Mouse (Mus musculus) megakaryocyte, embryonic 14.5 days (primary cell): Measurements from ENCODE around the gene Ggcx. TPM values are rescaled to one million over a fixed set of nuclear protein-coding genes. Genes with fewer than 3 reads are reported as not detected.
"Not testable (repeated sequence)": the region's sequence is repeated elsewhere in the genome, so short reads cannot be mapped to it uniquely, and the experiment has no call there.

ENCODE experiments used
- H3K27me3 ChIP-seq: replicated peaks from 2 replicates; pipeline ENCODE3; 2012; ENCODE audit warnings: inconsistent platforms
- H3K36me3 ChIP-seq: replicated peaks from 2 replicates; pipeline ENCODE3; 2012; ENCODE audit warnings: low read length, inconsistent platforms, mixed read lengths
- H3K4me1 ChIP-seq: 2 replicates; pipeline ENCODE4 v1.6.1; 2012; ENCODE audit warnings: inconsistent platforms
- H3K4me3 ChIP-seq: replicated peaks from 2 replicates; pipeline ENCODE3; 2012; ENCODE audit warnings: moderate library complexity, mild to moderate bottlenecking, inconsistent platforms
- H3K9me3 ChIP-seq: 2 replicates; pipeline ENCODE4 v1.6.1; 2012; ENCODE audit warnings: inconsistent platforms
- FLI1 ChIP-seq: IDR thresholded peaks from 2 replicates; pipeline ENCODE4 v1.6.1; 2012; ENCODE audit warnings: low read length, inconsistent platforms, mixed read lengths
- GATA1 ChIP-seq: IDR thresholded peaks from 3 replicates; pipeline ENCODE4 v1.6.1; 2012; ENCODE audit warnings: mixed read lengths, low read length, inconsistent platforms, borderline replicate concordance
- polyA plus RNA-seq: library from polyadenylated mRNA; stranded (reverse); fragments of >175 nt; gene quantifications from 2 replicates; pipeline ENCODE4 v1.2.3, GENCODE M21; 2012; ENCODE audit warnings: low replicate concordance; ENCODE audit not compliant: insufficient read depth

Gene Ggcx
- polyA plus RNA-seq, 1 experiment = 4.8 TPM

GRCm38 (mm10) chr6:72458418-72458817 lies 44.3 kb downstream of the Ggcx start:
- Histone ChIP-seq H3K36me3 (no peaks in the 10 kb centered on the region), H3K4me1 (peaks cover 36% of the 10 kb centered on the region), H3K9me3 (no peaks in the 10 kb centered on the region), H3K4me3 (no peak overlapping the region), H3K27me3 (peaks cover 8% of the 10 kb centered on the region)
- TF ChIP-seq FLI1 (no peak), GATA1 (no peak)

GRCm38 (mm10) chr6:72458921-72459320 lies 44.8 kb downstream of the Ggcx start:
- H3K4me3 ChIP-seq = no peak overlapping the region
- H3K36me3 ChIP-seq = no peaks in the 10 kb centered on the region
- H3K9me3 ChIP-seq = no peaks in the 10 kb centered on the region
- H3K27me3 ChIP-seq = peaks cover 8% of the 10 kb centered on the region
- no peak for TF ChIP-seq GATA1
- TF ChIP-seq FLI1 = no peak
- H3K4me1 ChIP-seq = peaks cover 36% of the 10 kb centered on the region

- Histone ChIP-seq H3K36me3 (no peaks in the 10 kb centered on the region), H3K4me3 (peak overlapping the region; percentile 12), H3K27me3 (peaks cover 11% of the 10 kb centered on the region), H3K9me3 (no peaks in the 10 kb centered on the region), H3K4me1 (peaks cover 27% of the 10 kb centered on the region)
- TF ChIP-seq FLI1 (no peak), GATA1 (no peak)
These were observed 46.1 kb downstream of the Ggcx start for GRCm38 (mm10) chr6:72460036-72460801.

- not testable (repeated sequence) for H3K36me3 ChIP-seq, H3K4me3 ChIP-seq, H3K9me3 ChIP-seq
- Histone ChIP-seq H3K27me3 (peaks cover 27% of the 10 kb centered on the region), H3K4me1 (peaks cover 21% of the 10 kb centered on the region)
These were observed 48.6 kb downstream of the Ggcx start for GRCm38 (mm10) chr6:72462550-72463257.

- H3K4me1 ChIP-seq = peaks cover 8% of the 10 kb centered on the region
- H3K4me3 ChIP-seq = no peak overlapping the region
- no peaks in the 10 kb centered on the region for H3K9me3 ChIP-seq
- H3K27me3 ChIP-seq = peaks cover 36% of the 10 kb centered on the region
- no peak for TF ChIP-seq FLI1
- TF ChIP-seq GATA1 = no peak
- no peaks in the 10 kb centered on the region for H3K36me3 ChIP-seq
These were observed 51.5 kb downstream of the Ggcx start for GRCm38 (mm10) chr6:72465361-72466157.

- Histone ChIP-seq H3K4me1 (peaks cover 3% of the 10 kb centered on the region; the same call in 1 of the 2 replicates), H3K9me3 (no peaks in the 10 kb centered on the region), H3K36me3 (no peaks in the 10 kb centered on the region), H3K4me3 (no peak overlapping the region), H3K27me3 (peaks cover 36% of the 10 kb centered on the region)
- TF ChIP-seq GATA1 (no peak), FLI1 (no peak)
These were observed 52.1 kb downstream of the Ggcx start for GRCm38 (mm10) chr6:72466171-72466570.

GRCm38 (mm10) chr6:72473264-72474041 lies 59.3 kb downstream of the Ggcx start:
- Histone ChIP-seq H3K27me3 (peaks cover 18% of the 10 kb centered on the region), H3K9me3 (no peaks in the 10 kb centered on the region), H3K4me1 (peaks cover 23% of the 10 kb centered on the region), H3K4me3 (peak overlapping the region; percentile 72), H3K36me3 (no peaks in the 10 kb centered on the region)
- TF ChIP-seq FLI1 (no peak), GATA1 (no peak)

GRCm38 (mm10) chr6:72475221-72475985 lies 61.3 kb downstream of the Ggcx start:
- Histone ChIP-seq H3K4me3 (no peak overlapping the region), H3K36me3 (no peaks in the 10 kb centered on the region), H3K9me3 (no peaks in the 10 kb centered on the region), H3K4me1 (peaks cover 28% of the 10 kb centered on the region), H3K27me3 (peaks cover 13% of the 10 kb centered on the region)
- no peak for TF ChIP-seq FLI1

GRCm38 (mm10) chr6:72476836-72477235 lies 62.7 kb downstream of the Ggcx start:
- Histone ChIP-seq H3K4me3 (no peak overlapping the region), H3K36me3 (no peaks in the 10 kb centered on the region), H3K9me3 (no peaks in the 10 kb centered on the region), H3K4me1 (peaks cover 34% of the 10 kb centered on the region), H3K27me3 (peaks cover 13% of the 10 kb centered on the region)
- no peak for TF ChIP-seq GATA1
- TF ChIP-seq FLI1 = no peak
